Mouse (Mus musculus) layer of hippocampus, adult 9-11 months (tissue): Measurements from ENCODE around the gene Glt6d1.

ENCODE experiments used
- DNase-seq: peaks from one replicate; pipeline ENCODE4 v3.0.0; 2022

Glt6d1 gene

DNA sequence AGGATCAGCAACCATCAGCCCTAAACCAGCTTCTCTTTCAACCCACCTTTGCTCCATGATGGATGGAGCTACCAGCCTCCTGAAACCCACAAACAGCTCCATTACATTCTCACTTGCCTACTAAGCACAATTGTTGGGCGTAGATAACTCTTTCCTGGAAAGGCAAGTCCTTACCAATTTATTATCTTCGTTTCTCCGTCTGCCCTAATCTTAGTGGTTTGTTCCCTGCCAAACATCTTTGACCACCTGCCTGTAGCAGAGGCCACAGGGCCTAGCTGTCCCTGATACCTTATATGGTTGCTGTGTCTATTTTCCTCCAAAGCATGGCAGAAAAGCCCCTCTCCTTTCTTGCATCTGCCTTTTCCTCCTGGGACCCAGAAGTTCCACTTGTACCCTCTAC lies 26.6 kb downstream of the Glt6d1 start:
- no peak for DNase-seq

DNA sequence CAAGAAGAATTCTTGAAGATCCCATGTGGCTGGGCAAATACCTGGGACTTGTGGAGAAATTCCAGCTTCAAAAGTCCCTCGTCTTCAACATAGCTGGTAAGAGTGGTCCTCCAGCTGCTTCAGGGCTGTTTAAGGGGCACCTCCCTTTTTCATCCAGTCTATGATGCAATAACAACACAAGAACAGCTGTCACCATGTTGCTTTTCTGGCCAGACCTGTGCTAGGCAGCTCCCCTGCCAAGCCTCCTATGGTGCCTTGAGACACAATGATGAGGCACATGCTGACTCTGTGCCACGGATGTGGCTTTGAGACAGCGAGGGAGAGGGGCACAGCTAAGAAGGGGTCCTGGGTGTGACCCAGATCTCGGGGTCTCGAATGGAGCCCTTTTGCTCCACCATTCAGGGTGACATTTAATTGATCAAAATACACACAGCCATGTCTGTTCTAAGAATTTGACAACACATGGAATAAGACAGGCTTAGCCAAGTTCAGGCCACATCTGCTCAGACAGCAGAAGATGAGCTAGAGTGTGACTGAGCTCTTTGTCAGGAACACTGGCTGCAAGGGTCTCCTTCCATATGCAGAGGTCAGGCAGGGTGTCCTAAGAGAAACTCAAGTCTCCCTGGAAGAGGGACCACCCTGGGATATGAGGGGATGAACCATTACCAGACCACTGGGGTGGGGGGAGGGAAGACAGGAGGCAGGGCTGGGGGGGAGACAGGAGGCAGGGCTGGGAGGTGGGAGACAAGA lies 29.9 kb downstream of the Glt6d1 start:
- no peak for DNase-seq

DNA sequence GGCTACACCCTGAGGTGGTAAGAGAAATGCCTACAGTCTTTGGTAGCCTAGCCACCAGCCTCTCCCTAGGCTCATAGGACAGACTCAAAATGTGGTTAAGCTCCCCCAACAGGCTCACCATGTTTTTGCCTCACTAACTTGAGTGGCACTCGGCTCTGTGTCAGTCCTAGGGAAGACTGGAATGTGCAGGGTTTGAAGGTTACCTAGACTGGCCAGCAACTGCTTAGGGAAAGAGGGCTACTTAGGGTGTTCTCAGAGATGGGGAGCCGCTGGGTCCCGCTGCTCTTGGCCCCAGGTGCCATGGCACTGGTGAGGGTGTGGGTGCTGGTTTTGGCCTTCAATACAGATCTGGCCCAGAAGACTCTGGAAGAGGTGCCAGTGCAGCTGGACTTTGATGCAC lies 33.7 kb downstream of the Glt6d1 start, which contains the start of gene Gm13539:
TSS of gene Gm13539 (plus strand) at position 301 of the 400 bp plus-strand sequence.
- no peak for DNase-seq

GRCm38 (mm10) chr2:25780921-25781320 lies 34.7 kb downstream of the Glt6d1 start:
- DNase-seq = no peak

GRCm38 (mm10) chr2:25779076-25779475 lies 36.6 kb downstream of the Glt6d1 start:
- DNase-seq = no peak

GRCm38 (mm10) chr2:25776717-25777116 lies 38.9 kb downstream of the Glt6d1 start, which contains the start of gene Lcn11:
Gene Lcn11 (plus strand): TSS chr2:25777017.
- no peak for DNase-seq

DNA sequence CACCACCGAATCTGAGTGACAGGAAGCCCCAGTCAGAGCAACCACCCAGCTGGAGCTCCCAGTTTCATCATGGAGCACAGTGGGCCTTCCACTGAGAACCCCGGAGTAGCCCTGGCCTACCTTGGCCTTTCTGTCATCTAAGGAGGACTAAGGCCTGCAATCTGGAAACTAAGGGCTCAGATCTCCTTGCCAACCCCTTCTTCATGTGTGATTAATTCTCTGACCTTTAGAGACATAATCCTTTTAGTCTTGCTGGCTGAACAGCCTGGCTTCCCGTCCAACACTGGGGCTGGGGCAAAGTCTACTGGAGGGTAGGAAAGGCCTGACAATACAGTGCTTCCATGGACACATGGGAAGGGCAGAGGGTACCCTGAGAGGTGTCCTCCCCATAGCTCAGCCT lies 39.7 kb downstream of the Glt6d1 start:
- no peak for DNase-seq

DNA sequence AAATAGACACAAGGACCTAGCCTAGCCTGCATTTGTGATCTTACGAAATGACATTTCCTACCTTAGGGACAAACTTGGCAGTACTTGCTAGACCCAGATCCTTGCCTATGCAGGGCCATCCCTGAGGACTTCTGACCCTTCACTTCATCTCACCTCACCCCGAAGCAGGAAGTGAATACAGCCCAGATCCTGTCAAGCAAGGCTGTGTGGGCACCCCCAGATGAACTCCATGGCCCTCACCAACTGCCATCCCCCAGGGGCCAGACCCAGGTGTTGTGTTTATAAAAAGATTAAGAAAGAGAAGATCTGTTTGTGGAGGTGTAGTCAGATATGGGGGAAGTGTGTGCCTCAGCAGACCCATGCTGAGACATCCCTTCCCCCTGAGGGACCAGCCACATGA lies 41.0 kb downstream of the Glt6d1 start:
- DNase-seq = no peak

GRCm38 (mm10) chr2:25773507-25773906 lies 42.1 kb downstream of the Glt6d1 start:
- DNase-seq = no peak

GRCm38 (mm10) chr2:25767764-25768163 lies 47.9 kb downstream of the Glt6d1 start:
- no peak for DNase-seq

DNA sequence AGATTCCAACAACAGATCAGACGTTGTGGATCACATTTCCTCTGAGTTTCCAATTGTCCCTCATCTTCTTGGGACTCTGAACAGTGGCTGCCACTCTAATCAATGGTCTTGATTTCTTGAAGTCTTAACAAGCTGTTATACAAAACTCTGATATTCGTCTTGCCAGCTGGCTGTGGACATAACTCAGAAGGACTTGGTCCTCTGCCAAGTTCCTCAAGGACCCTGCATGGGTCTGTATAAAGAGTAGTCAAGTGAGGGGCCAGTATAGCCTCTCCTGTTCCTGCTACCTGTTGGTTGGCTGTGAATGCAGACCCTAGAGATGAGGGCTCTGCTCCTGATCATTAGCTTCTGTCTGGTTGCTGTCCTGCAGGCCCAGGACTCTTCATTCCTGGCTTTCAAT lies 50.4 kb downstream of the Glt6d1 start, which contains the start of gene Lcn3:
TSS of gene Lcn3 (plus strand) at position 301 of the 400 bp plus-strand sequence.
- DNase-seq = no peak

GRCm38 (mm10) chr2:25758064-25758625 lies 57.5 kb downstream of the Glt6d1 start:
- no peak for DNase-seq

- DNase-seq = no peak
Observed at GRCm38 (mm10) chr2:25754201-25754600, 61.4 kb downstream of the Glt6d1 start.
